In genomic region chr3:96577566-96577965, GRCm38 (mm10) we compare ENCODE assay signal across 9 mouse cellular contexts. TPM values are rescaled to one million over a fixed set of nuclear protein-coding genes. Genes with fewer than 3 reads are reported as not detected.
DNase-seq lines count a peak whose midpoint lies in the region; ATAC-seq and TF ChIP-seq lines count a peak whose summit lies in the region.
"Had no signal": no experiment of that assay in that cellular context is flagged by ENCODE, and none has a peak within 500 bp of the region (broad histone marks: within the 10 kb centered on the region; RNA-seq: fewer than 3 reads in every experiment).

No protein-coding gene starts in this region.

- ATAC-seq in forebrain, embryonic 12.5 days (ENCODE audit: low FRiP score) = no peak
- ATAC-seq in forebrain, embryonic 16.5 days = no peak
- ATAC-seq in heart, embryonic 15.5 days (replicated peaks; ENCODE audit: insufficient number of reproducible peaks, insufficient read depth, low FRiP score, low read depth) = no peak
- no peak for ATAC-seq in liver, embryonic 16.5 days (ENCODE audit: low read depth)

- TF ChIP-seq EP300 in CH12.LX (IDR thresholded peaks at IDR 0.05; ENCODE audit: low read length) = no peak

- no peak for TF ChIP-seq CTCF in CH12.LX (conservative IDR thresholded peaks at IDR 0.05 in 1 of 2, IDR thresholded peaks at IDR 0.05 in 1 of 2; ENCODE audit: low read depth in 2 of 2, low read length in 2 of 2)

- H3K9ac ChIP-seq in forebrain, embryonic 12.5 days = no peak overlapping the region
- H3K9ac ChIP-seq in forebrain, embryonic 16.5 days (replicated peaks; ENCODE audit: low read depth, low read length) = no peak overlapping the region
- H3K9ac ChIP-seq in CH12.LX (ENCODE audit: insufficient read depth, low read depth) = peak overlapping the region; percentile 86
- peak overlapping the region; percentile 46 for H3K9ac ChIP-seq in heart, embryonic 15.5 days
- H3K9ac ChIP-seq in liver, embryonic 16.5 days (ENCODE audit: low read depth, low read length) = no peak overlapping the region

- DNase-seq in CH12.LX (ENCODE audit: extremely low read depth) = peak; percentile 40
- no peak for DNase-seq in frontal cortex, postnatal 14 days (ENCODE audit: low spot score in 2 of 2)
- DNase-seq in T-cell, adult 2 months (ENCODE audit: low spot score) = no peak
- DNase-seq in cerebellum, postnatal 14 days = no peak

- no peak for TF ChIP-seq RAD21 in CH12.LX (IDR thresholded peaks at IDR 0.05; ENCODE audit: low read depth, low read length)

- peaks cover 13% of the 10 kb centered on the region for H3K27me3 ChIP-seq in forebrain, embryonic 12.5 days
- H3K27me3 ChIP-seq in forebrain, embryonic 16.5 days (replicated peaks; ENCODE audit: control insufficient read depth, insufficient read depth, low read length) = no peaks in the 10 kb centered on the region
- no peaks in the 10 kb centered on the region for H3K27me3 ChIP-seq in CH12.LX (replicated peaks)
- H3K27me3 ChIP-seq in heart, embryonic 15.5 days = no peaks in the 10 kb centered on the region
- H3K27me3 ChIP-seq in liver, embryonic 16.5 days (ENCODE audit: control insufficient read depth, insufficient read depth, low read depth, low read length) = no peaks in the 10 kb centered on the region

- H3K27ac ChIP-seq in forebrain, embryonic 12.5 days = peak overlapping the region; percentile 38; the same call in 1 of the 2 replicates
- no peak overlapping the region; the same call in 1 of the 2 replicates for H3K27ac ChIP-seq in forebrain, embryonic 16.5 days (ENCODE audit: low read length)
- H3K27ac ChIP-seq in CH12.LX (ENCODE audit: insufficient read depth, low read depth) = peak overlapping the region; percentile 81
- peak overlapping the region; percentile 98 for H3K27ac ChIP-seq in heart, embryonic 15.5 days
- H3K27ac ChIP-seq in liver, embryonic 16.5 days (ENCODE audit: low read length) = peak overlapping the region; percentile 69; the same call in 1 of the 2 replicates

- H3K4me2 ChIP-seq in forebrain, embryonic 12.5 days = no peak overlapping the region
- H3K4me2 ChIP-seq in forebrain, embryonic 16.5 days (ENCODE audit: low read length) = no peak overlapping the region
- H3K4me2 ChIP-seq in CH12.LX (ENCODE audit: insufficient read depth, low read depth, poor library complexity, severe bottlenecking) = peak overlapping the region; percentile 59
- peak overlapping the region; percentile 60 for H3K4me2 ChIP-seq in heart, embryonic 15.5 days
- no peak overlapping the region for H3K4me2 ChIP-seq in liver, embryonic 16.5 days (ENCODE audit: low read depth, low read length)

- H3K9me3 ChIP-seq in forebrain, embryonic 12.5 days = no peaks in the 10 kb centered on the region
- H3K9me3 ChIP-seq in forebrain, embryonic 16.5 days (ENCODE audit: control insufficient read depth, low read length) = no peaks in the 10 kb centered on the region
- H3K9me3 ChIP-seq in CH12.LX (replicated peaks; ENCODE audit: low read length) = no peaks in the 10 kb centered on the region
- no peaks in the 10 kb centered on the region for H3K9me3 ChIP-seq in heart, embryonic 15.5 days (replicated peaks)
- H3K9me3 ChIP-seq in liver, embryonic 16.5 days (replicated peaks; ENCODE audit: control insufficient read depth, low read length) = no peaks in the 10 kb centered on the region

- peaks cover 26% of the 10 kb centered on the region for H3K4me1 ChIP-seq in forebrain, embryonic 12.5 days
- peaks cover 18% of the 10 kb centered on the region for H3K4me1 ChIP-seq in forebrain, embryonic 16.5 days (replicated peaks; ENCODE audit: control insufficient read depth, insufficient read depth, low read length)
- H3K4me1 ChIP-seq in CH12.LX (ENCODE audit: control insufficient read depth in 1 of 2, insufficient read depth in 2 of 2) = peaks cover 13 to 45% of the 10 kb centered on the region in 2 experiments
- peaks cover 60% of the 10 kb centered on the region for H3K4me1 ChIP-seq in heart, embryonic 15.5 days (replicated peaks)
- peaks cover 33% of the 10 kb centered on the region for H3K4me1 ChIP-seq in liver, embryonic 16.5 days (ENCODE audit: control insufficient read depth, low read depth, low read length)

- H3K79me2 ChIP-seq in CH12.LX (replicated peaks; ENCODE audit: control insufficient read depth, extremely low read depth, insufficient read depth, poor library complexity, severe bottlenecking) = no peaks in the 10 kb centered on the region

- WGBS in forebrain, embryonic 12.5 days = 74% methylated on average over 4 of the region's 4 CpGs
- 84% methylated on average over 4 of the region's 4 CpGs for WGBS in forebrain, embryonic 16.5 days
- 67% methylated on average over 4 of the region's 4 CpGs for WGBS in heart, embryonic 15.5 days
- WGBS in liver, embryonic 16.5 days (ENCODE audit: insufficient replicate concordance) = 66% methylated on average over 4 of the region's 4 CpGs

- in situ Hi-C loops in CH12.LX (cut with MboI; ENCODE audit: low pct_ligation_motif_present, low pct_unique_long_range_greater_than_20kb, low sequenced_read_pairs) = no loop called here

- TF ChIP-seq POLR2A in CH12.LX (IDR thresholded peaks at IDR 0.05; ENCODE audit: low read depth, low read length) = no peak

- no peak overlapping the region for H3K4me3 ChIP-seq in forebrain, embryonic 12.5 days (replicated peaks)
- no peak overlapping the region for H3K4me3 ChIP-seq in forebrain, embryonic 16.5 days (replicated peaks; ENCODE audit: low read length)
- peak overlapping the region; percentile 41 to 53 (median 52) for H3K4me3 ChIP-seq in CH12.LX (replicated peaks in 1 of 3; ENCODE audit: low read depth in 2 of 3, low read length in 2 of 3, poor library complexity in 1 of 3)
- peak overlapping the region; percentile 32; the same call in 1 of the 2 replicates for H3K4me3 ChIP-seq in heart, embryonic 15.5 days
- H3K4me3 ChIP-seq in liver, embryonic 16.5 days (ENCODE audit: low read depth, low read length) = no peak overlapping the region

- dilution Hi-C loops in CH12.LX (cut with MboI; ENCODE audit: extremely low pct_ligation_motif_present, extremely low pct_unique_long_range_greater_than_20kb, low sequenced_read_pairs) = no loop called here

- no peaks in the 10 kb centered on the region for H3K36me3 ChIP-seq in forebrain, embryonic 12.5 days (replicated peaks)
- H3K36me3 ChIP-seq in forebrain, embryonic 16.5 days (ENCODE audit: control insufficient read depth, insufficient read depth) = no peaks in the 10 kb centered on the region
- peaks cover 0 to 6% of the 10 kb centered on the region in 2 experiments for H3K36me3 ChIP-seq in CH12.LX (replicated peaks in 1 of 2; ENCODE audit: control insufficient read depth in 1 of 2, insufficient read depth in 1 of 2, low read length in 1 of 2)
- no peaks in the 10 kb centered on the region for H3K36me3 ChIP-seq in heart, embryonic 15.5 days
- no peaks in the 10 kb centered on the region for H3K36me3 ChIP-seq in liver, embryonic 16.5 days (ENCODE audit: control insufficient read depth, insufficient read depth)

TF ChIP-seq in CH12.LX, 34 proteins besides CTCF, POLR2A, EP300 and RAD21 (continues in another document):
- TF ChIP-seq GABPA (IDR thresholded peaks at IDR 0.05; ENCODE audit: insufficient replicate concordance, low read depth, low read length) = no peak
- TF ChIP-seq MXI1 (IDR thresholded peaks at IDR 0.05; ENCODE audit: low read depth, low read length) = peak; percentile 38; the same call in 1 of the 2 replicates

RNA-seq across cellular contexts. Expression of gene Gm16253, which starts 0.8 kb away (rescaled TPM):
- 1.3 and 1.7 TPM in 2 replicates for polyA plus RNA-seq in forebrain, embryonic 12.5 days (2016; fragmentation: Nextera tagmentation; extraction: Ambion mirVana)
- 1.6 and 1.8 TPM in 2 replicates for polyA plus RNA-seq in forebrain, embryonic 16.5 days (2015; fragmentation: Nextera tagmentation; extraction: Ambion mirVana)
- total RNA-seq in CH12.LX (2012; rRNA removed) (0.38 and 0.72 TPM in 2 replicates), CH12.LX (2014; rRNA removed) (not detected in 2 replicates)
- polyA plus RNA-seq in CH12.LX (2012; ENCODE audit: insufficient read length, low read depth) = 0.46 TPM in 1 of 2 replicates, not detected in the other
- 1.3 and 1.6 TPM in 2 replicates for polyA plus RNA-seq in heart, embryonic 15.5 days (2015; fragmentation: Nextera tagmentation; extraction: Ambion mirVana)
- polyA plus RNA-seq in liver, embryonic 16.5 days (2015; fragmentation: Nextera tagmentation; extraction: Ambion mirVana) = 0.48 and 0.55 TPM in 2 replicates
- total RNA-seq: common myeloid progenitor, adult 5-6 weeks had no signal

RNA-seq across cellular contexts. Expression of gene Polr3gl, which starts 16.4 kb away (rescaled TPM):
- polyA plus RNA-seq in forebrain, embryonic 12.5 days (2016; fragmentation: Nextera tagmentation; extraction: Ambion mirVana) = 40.1 and 40.7 TPM in 2 replicates
- polyA plus RNA-seq in forebrain, embryonic 16.5 days (2015; fragmentation: Nextera tagmentation; extraction: Ambion mirVana) = 38.7 and 43.1 TPM in 2 replicates
- 10.4 and 13.7 TPM in 2 replicates for total RNA-seq in CH12.LX (2012; rRNA removed)
- 15.7 and 16.6 TPM in 2 replicates for total RNA-seq in CH12.LX (2014; rRNA removed)
- 18.8 and 28.4 TPM in 2 replicates for polyA plus RNA-seq in CH12.LX (2012; ENCODE audit: insufficient read length, low read depth)
- polyA plus RNA-seq in heart, embryonic 15.5 days (2015; fragmentation: Nextera tagmentation; extraction: Ambion mirVana) = 34.8 and 38.3 TPM in 2 replicates
- polyA plus RNA-seq in liver, embryonic 16.5 days (2015; fragmentation: Nextera tagmentation; extraction: Ambion mirVana) = 10.8 and 12.2 TPM in 2 replicates

RNA-seq across cellular contexts. Expression of gene Ankrd34a, which starts 18.9 kb away (rescaled TPM):
- 4.0 and 4.4 TPM in 2 replicates for polyA plus RNA-seq in forebrain, embryonic 12.5 days (2016; fragmentation: Nextera tagmentation; extraction: Ambion mirVana)
- polyA plus RNA-seq in forebrain, embryonic 16.5 days (2015; fragmentation: Nextera tagmentation; extraction: Ambion mirVana) = 16.2 and 21.9 TPM in 2 replicates
- total RNA-seq in CH12.LX (2012; rRNA removed) (0.04 TPM in 2 replicates), CH12.LX (2014; rRNA removed) (not detected in 2 replicates)
- polyA plus RNA-seq in CH12.LX (2012; ENCODE audit: insufficient read length, low read depth) = 0.11 TPM in 1 of 2 replicates, not detected in the other
- polyA plus RNA-seq in heart, embryonic 15.5 days (2015; fragmentation: Nextera tagmentation; extraction: Ambion mirVana) = 6.7 TPM in 2 replicates
- 0.09 and 0.15 TPM in 2 replicates for polyA plus RNA-seq in liver, embryonic 16.5 days (2015; fragmentation: Nextera tagmentation; extraction: Ambion mirVana)
- total RNA-seq: common myeloid progenitor, adult 5-6 weeks had no signal

RNA-seq across cellular contexts. Expression of gene Txnip, which starts 19.8 kb away (rescaled TPM):
- polyA plus RNA-seq in forebrain, embryonic 12.5 days (2016; fragmentation: Nextera tagmentation; extraction: Ambion mirVana) = 40.4 and 40.8 TPM in 2 replicates
- 63.4 and 75.9 TPM in 2 replicates for polyA plus RNA-seq in forebrain, embryonic 16.5 days (2015; fragmentation: Nextera tagmentation; extraction: Ambion mirVana)
- 52.5 and 76.7 TPM in 2 replicates for total RNA-seq in CH12.LX (2012; rRNA removed)
- 184 and 220 TPM in 2 replicates for total RNA-seq in CH12.LX (2014; rRNA removed)
- polyA plus RNA-seq in CH12.LX (2012; ENCODE audit: insufficient read length, low read depth) = 39.2 and 41.8 TPM in 2 replicates
- polyA plus RNA-seq in heart, embryonic 15.5 days (2015; fragmentation: Nextera tagmentation; extraction: Ambion mirVana) = 206 and 208 TPM in 2 replicates
- 49.3 and 51.2 TPM in 2 replicates for polyA plus RNA-seq in liver, embryonic 16.5 days (2015; fragmentation: Nextera tagmentation; extraction: Ambion mirVana)

RNA-seq across cellular contexts. Expression of gene Lix1l, which starts 23.4 kb away (rescaled TPM):
- 5.8 and 6.2 TPM in 2 replicates for polyA plus RNA-seq in forebrain, embryonic 12.5 days (2016; fragmentation: Nextera tagmentation; extraction: Ambion mirVana)
- polyA plus RNA-seq in forebrain, embryonic 16.5 days (2015; fragmentation: Nextera tagmentation; extraction: Ambion mirVana) = 6.3 and 7.5 TPM in 2 replicates
- 2.9 and 4.5 TPM in 2 replicates for total RNA-seq in CH12.LX (2012; rRNA removed)
- total RNA-seq in CH12.LX (2014; rRNA removed) = 3.7 and 4.6 TPM in 2 replicates
- 4.0 and 4.7 TPM in 2 replicates for polyA plus RNA-seq in CH12.LX (2012; ENCODE audit: insufficient read length, low read depth)
- polyA plus RNA-seq in heart, embryonic 15.5 days (2015; fragmentation: Nextera tagmentation; extraction: Ambion mirVana) = 5.3 and 5.5 TPM in 2 replicates
- polyA plus RNA-seq in liver, embryonic 16.5 days (2015; fragmentation: Nextera tagmentation; extraction: Ambion mirVana) = 0.49 and 0.68 TPM in 2 replicates

Comparison
In these comparisons a context has a peak if more than half of its experiments do, and no peak if none do; other contexts are left out.
1. H3K4me2 ChIP-seq: peak in CH12.LX (single experiment) and heart, embryonic 15.5 days (single experiment); none in forebrain, embryonic 12.5 days (single experiment), forebrain, embryonic 16.5 days (single experiment) and liver, embryonic 16.5 days (single experiment).
2. H3K4me3 ChIP-seq: peak in CH12.LX (3 of 3) and heart, embryonic 15.5 days (single experiment); none in forebrain, embryonic 12.5 days (single experiment), forebrain, embryonic 16.5 days (single experiment) and liver, embryonic 16.5 days (single experiment).
3. H3K9ac ChIP-seq: peak in CH12.LX (single experiment) and heart, embryonic 15.5 days (single experiment); none in forebrain, embryonic 12.5 days (single experiment), forebrain, embryonic 16.5 days (single experiment) and liver, embryonic 16.5 days (single experiment).